Mouse (Mus musculus): ENCODE results near the gene Itih5. TPM values are rescaled to one million over a fixed set of nuclear protein-coding genes. Genes with fewer than 3 reads are reported as not detected.

Gene Itih5
- total RNA-seq, 2 experiments from 2014 or later = 29.6 to 55.8 TPM

DNA sequence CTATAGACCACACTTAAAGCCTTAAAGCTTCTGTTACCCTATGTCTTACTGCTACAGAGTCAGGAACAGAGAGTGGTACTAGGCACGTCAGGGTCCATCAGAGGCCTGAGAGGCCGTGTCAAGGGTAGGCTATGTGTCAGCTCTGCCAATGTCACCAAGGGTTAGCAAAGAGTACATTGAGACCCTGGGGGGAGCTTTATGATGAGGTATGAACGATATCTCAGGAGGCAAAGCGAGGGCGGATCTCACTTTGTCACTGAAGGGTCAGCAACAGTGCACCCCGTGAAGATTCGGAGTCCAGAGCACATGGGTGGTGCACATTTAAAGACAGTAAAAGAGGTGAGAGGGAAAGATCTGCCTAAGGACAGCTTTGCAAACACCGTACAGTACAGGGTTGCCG lies 148.6 kb downstream of the Itih5 start:
- DNase-seq (ENCODE audit: low spot score in 2 of 2) = no peak

DNA sequence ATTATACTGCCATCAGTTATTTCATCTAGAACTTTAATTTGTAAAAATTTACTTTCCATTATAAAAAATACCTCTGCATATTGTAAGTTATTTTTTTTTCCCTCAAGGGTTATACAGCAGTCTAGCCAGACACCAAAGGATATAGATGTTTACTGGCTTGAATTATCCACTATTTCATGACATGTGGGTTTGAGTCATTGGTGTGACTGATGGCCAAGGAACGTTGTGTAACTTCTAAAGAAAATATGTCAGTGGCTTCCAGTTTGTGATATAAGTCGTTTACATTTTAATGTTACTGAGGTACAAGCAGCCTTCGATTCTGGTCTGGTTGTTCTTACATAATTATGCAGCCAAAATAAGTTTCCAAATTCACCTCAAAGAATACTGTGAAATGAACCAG lies 151.5 kb downstream of the Itih5 start:
- no peak for DNase-seq (ENCODE audit: low spot score in 2 of 2)

Other genes starting within 250 kb of the Itih5 start
- 10 to 100 TPM; 10.8 TPM for gene Taf3, start 105.0 kb upstream of the Itih5 start, total RNA-seq (2021)
- gene Atp5c1, start 73.1 kb upstream of the Itih5 start, total RNA-seq (2021) = 100 to 1,000 TPM; 387 to 397 TPM
- 10 to 100 TPM; 14.8 to 19.3 TPM for gene Kin, start 73.0 kb upstream of the Itih5 start, total RNA-seq (2021)
- 1 to 10 TPM; 7.5 to 8.9 TPM for gene Itih2, start 22.2 kb upstream of the Itih5 start, total RNA-seq (2021)
- gene Sfmbt2, start 216.9 kb downstream of the Itih5 start, total RNA-seq (2021) = under 1 TPM; 0.33 to 0.54 TPM

Measured in adrenal gland, adult 18-20 months (tissue).